Mouse (Mus musculus) spleen, adult 18-20 months (tissue): ENCODE data around the gene Gys1.
"Not testable (repeated sequence)": the region's sequence is repeated elsewhere in the genome, so short reads cannot be mapped to it uniquely, and the experiment has no call there.

ENCODE experiments used
- DNase-seq, 2 experiments: peaks; one replicate each; pipeline ENCODE4 v3.0.0; 2022; ENCODE audit warnings: mixed read lengths in 2 of 2

Gys1 gene

GRCm38 (mm10) chr7:45484985-45485384 is 50.3 kb downstream of the Gys1 start:
- DNase-seq, result not testable (repeated sequence)

- DNase-seq, result no peak
Measured at GRCm38 (mm10) chr7:45486158-45486557, 51.5 kb downstream of the Gys1 start.

- no peak for DNase-seq
Measured at GRCm38 (mm10) chr7:45486761-45487415, 52.2 kb downstream of the Gys1 start, which contains the start of gene Gm45808. Gene Gm45808 (minus strand): TSS chr7:45486811.

- DNase-seq, result no peak
Measured at GRCm38 (mm10) chr7:45487861-45488292, 53.2 kb downstream of the Gys1 start.

GRCm38 (mm10) chr7:45488293-45489204 is 53.9 kb downstream of the Gys1 start, which contains the start of gene Dhdh:
Gene Dhdh (minus strand): TSS chr7:45488805.
- peak; percentile 47 to 58 for DNase-seq

- DNase-seq, result no peak
Measured at GRCm38 (mm10) chr7:45489578-45489977, 54.9 kb downstream of the Gys1 start.

GRCm38 (mm10) chr7:45490822-45491221 is 56.2 kb downstream of the Gys1 start:
- DNase-seq, result no peak

GRCm38 (mm10) chr7:45491264-45491663 is 56.6 kb downstream of the Gys1 start:
- DNase-seq, result no peak

GRCm38 (mm10) chr7:45492225-45492844 is 57.7 kb downstream of the Gys1 start:
- DNase-seq, result no peak

- DNase-seq, result no peak
Measured at GRCm38 (mm10) chr7:45492951-45493350, 58.3 kb downstream of the Gys1 start.

- DNase-seq, result no peak
Measured at GRCm38 (mm10) chr7:45494548-45494947, 59.9 kb downstream of the Gys1 start.

GRCm38 (mm10) chr7:45498427-45498826 is 63.8 kb downstream of the Gys1 start:
- DNase-seq, result no peak
